Mouse (Mus musculus) G1E (cell line): ENCODE results near the gene Ttc28. TPM values are rescaled to one million over a fixed set of nuclear protein-coding genes. Genes with fewer than 3 reads are reported as not detected.

Experiments
- ATAC-seq: 2 replicates; pipeline ENCODE4 v1.8.0; 2016; ENCODE audit warnings: mild to moderate bottlenecking; ENCODE audit not compliant: insufficient number of reproducible peaks, poor library complexity, low FRiP score, severe bottlenecking; ENCODE audit errors: extremely low read depth
- DNase-seq: peaks from one replicate; pipeline ENCODE4 v3.0.0; 2012; ENCODE audit warnings: low spot score
- H3K27me3 ChIP-seq: 2 replicates; pipeline ENCODE4 v1.6.1; 2012; ENCODE audit warnings: mild to moderate bottlenecking, low read length, inconsistent platforms; ENCODE audit not compliant: insufficient read depth
- H3K36me3 ChIP-seq: replicated peaks from 2 replicates; pipeline ENCODE3; 2012; ENCODE audit warnings: mild to moderate bottlenecking, inconsistent platforms
- H3K4me1 ChIP-seq: 2 replicates; pipeline ENCODE4 v1.6.1; 2012; ENCODE audit warnings: low read depth, low read length, inconsistent platforms, mixed read lengths; ENCODE audit not compliant: insufficient read depth
- H3K4me3 ChIP-seq: 2 replicates; pipeline ENCODE4 v1.5.1; 2012; ENCODE audit warnings: low read depth, mild to moderate bottlenecking, inconsistent platforms, low read length, moderate library complexity, mixed read lengths
- H3K9me3 ChIP-seq: replicated peaks from 2 replicates; pipeline ENCODE4 v1.6.1; 2012; ENCODE audit warnings: inconsistent platforms
- CTCF ChIP-seq: IDR thresholded peaks from 2 replicates; pipeline ENCODE4 v1.5.1; 2012; ENCODE audit warnings: low read depth, low read length, inconsistent platforms, mixed read lengths
- GATA1 ChIP-seq: IDR thresholded peaks from 2 replicates; pipeline ENCODE4 v1.6.1; 2012; ENCODE audit warnings: borderline replicate concordance, low read length, inconsistent platforms, mixed read lengths
- GATA2 ChIP-seq: IDR thresholded peaks from 2 replicates; pipeline ENCODE4 v1.6.1; 2012; ENCODE audit warnings: low read depth, low read length, inconsistent platforms, borderline replicate concordance
- POLR2AphosphoS5 ChIP-seq: IDR thresholded peaks from 2 replicates; pipeline ENCODE4 v1.6.1; 2012; ENCODE audit warnings: low read depth, low read length, inconsistent platforms; ENCODE audit not compliant: insufficient replicate concordance
- TAL1 ChIP-seq: conservative IDR thresholded peaks from 2 replicates; pipeline ENCODE4 v1.6.1; 2012; ENCODE audit warnings: low read depth, low read length, inconsistent platforms, mixed read lengths
- polyA plus RNA-seq: library from polyadenylated mRNA; stranded (reverse); fragments of >175 nt; gene quantifications from 2 replicates; pipeline ENCODE4 v1.2.3, GENCODE M21; 2012
- total RNA-seq, 2 experiments: library from RNA; stranded (forward) in 1 of 2; stranded (reverse) in 1 of 2; fragments of 200-1000 nt in 1 of 2; fragments of >200 nt in 1 of 2; fragmentation: Nextera tagmentation in 1 of 2; gene quantifications; 2 replicates each; pipeline ENCODE4 v1.2.3; 2014 to 2017

Gene Ttc28
- total and polyA plus RNA-seq, 3 experiments, result 0.28 to 2.0 (median 0.55) TPM

GRCm38 (mm10) chr5:111007900-111008299 lies 128.3 kb downstream of the Ttc28 start:
- Histone ChIP-seq H3K4me3 (no peak overlapping the region), H3K36me3 (no peaks in the 10 kb centered on the region), H3K9me3 (no peaks in the 10 kb centered on the region; the same call in 1 of the 2 replicates), H3K4me1 (no peaks in the 10 kb centered on the region), H3K27me3 (no peaks in the 10 kb centered on the region)
- DNase-seq, result no peak
- TF ChIP-seq POLR2AphosphoS5, result no peak
- TF ChIP-seq GATA1, result no peak
- TF ChIP-seq CTCF, result no peak
- no peak for TF ChIP-seq TAL1
- TF ChIP-seq GATA2, result no peak
- ATAC-seq, result no peak

DNA sequence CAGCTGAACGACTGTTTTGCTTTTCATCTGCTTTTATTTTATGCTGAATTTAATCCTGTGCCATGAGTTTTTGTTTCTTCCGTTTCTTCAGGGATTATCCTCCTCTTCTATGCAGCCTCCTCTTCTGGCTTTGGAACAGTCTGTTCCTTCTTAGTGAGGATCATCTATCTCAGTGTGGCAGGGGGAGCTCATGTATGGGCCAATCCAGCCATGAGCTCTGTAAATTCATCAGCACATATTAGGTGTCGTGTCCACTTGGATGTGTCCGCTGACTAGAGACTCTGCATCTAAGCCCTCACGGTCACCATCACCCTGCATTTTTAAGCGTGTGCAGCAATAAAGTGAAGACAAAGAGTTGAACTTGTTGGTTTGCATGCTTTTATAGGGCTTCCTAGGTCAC lies 128.8 kb downstream of the Ttc28 start:
- H3K9me3 ChIP-seq, result no peaks in the 10 kb centered on the region; the same call in 1 of the 2 replicates
- H3K4me3 ChIP-seq, result no peak overlapping the region
- TF ChIP-seq CTCF, result no peak
- TF ChIP-seq GATA2, result no peak
- TF ChIP-seq POLR2AphosphoS5, result no peak
- TF ChIP-seq GATA1, result no peak
- no peak for TF ChIP-seq TAL1
- DNase-seq (no peak), ATAC-seq (no peak)
- no peaks in the 10 kb centered on the region for H3K4me1 ChIP-seq
- no peaks in the 10 kb centered on the region for H3K27me3 ChIP-seq
- H3K36me3 ChIP-seq, result no peaks in the 10 kb centered on the region

GRCm38 (mm10) chr5:111011271-111011670 lies 131.7 kb downstream of the Ttc28 start:
- H3K4me3 ChIP-seq, result no peak overlapping the region
- DNase-seq (no peak), ATAC-seq (no peak)
- no peaks in the 10 kb centered on the region for H3K36me3 ChIP-seq
- no peaks in the 10 kb centered on the region for H3K27me3 ChIP-seq
- no peaks in the 10 kb centered on the region for H3K4me1 ChIP-seq
- H3K9me3 ChIP-seq, result peaks cover 9% of the 10 kb centered on the region
- no peak for TF ChIP-seq POLR2AphosphoS5
- TF ChIP-seq GATA2, result no peak
- TF ChIP-seq GATA1, result no peak
- no peak for TF ChIP-seq CTCF
- no peak for TF ChIP-seq TAL1

DNA sequence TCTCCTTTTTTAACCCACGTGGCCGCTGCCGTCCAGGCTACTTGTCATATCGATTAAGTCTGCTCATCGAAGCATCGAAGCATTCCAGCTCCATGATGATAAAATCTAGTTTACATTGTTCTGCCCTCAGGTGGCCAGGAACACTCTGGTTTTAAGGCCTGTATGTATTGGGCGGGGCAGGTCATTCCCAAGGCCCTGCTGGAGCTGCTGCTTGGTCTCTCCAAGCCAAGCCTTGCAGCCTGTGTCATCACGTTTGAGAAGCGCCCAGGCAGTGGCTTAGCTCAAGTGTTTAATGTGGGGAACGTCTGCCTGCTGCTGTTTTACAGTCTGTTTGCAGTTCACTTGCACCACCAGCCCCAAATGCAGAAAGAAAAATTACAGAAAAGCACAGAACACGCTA lies 132.5 kb downstream of the Ttc28 start:
- no peak for DNase-seq
- Histone ChIP-seq H3K36me3 (no peaks in the 10 kb centered on the region), H3K4me3 (no peak overlapping the region), H3K9me3 (peaks cover 9% of the 10 kb centered on the region), H3K4me1 (no peaks in the 10 kb centered on the region), H3K27me3 (no peaks in the 10 kb centered on the region)
- no peak for ATAC-seq
- no peak for TF ChIP-seq CTCF

GRCm38 (mm10) chr5:111012587-111012986 lies 133.0 kb downstream of the Ttc28 start:
- H3K4me1 ChIP-seq, result no peaks in the 10 kb centered on the region
- peaks cover 9% of the 10 kb centered on the region for H3K9me3 ChIP-seq
- no peak overlapping the region for H3K4me3 ChIP-seq
- no peaks in the 10 kb centered on the region; the same call in 1 of the 2 replicates for H3K27me3 ChIP-seq
- DNase-seq (no peak), ATAC-seq (no peak)
- TF ChIP-seq GATA1 (no peak), GATA2 (no peak), TAL1 (no peak), CTCF (no peak), POLR2AphosphoS5 (no peak)
- H3K36me3 ChIP-seq, result no peaks in the 10 kb centered on the region

GRCm38 (mm10) chr5:111014960-111015359 lies 135.4 kb downstream of the Ttc28 start:
- H3K4me3 ChIP-seq, result no peak overlapping the region
- peaks cover 9% of the 10 kb centered on the region for H3K9me3 ChIP-seq
- TF ChIP-seq POLR2AphosphoS5 (no peak), GATA1 (no peak)
- H3K36me3 ChIP-seq, result no peaks in the 10 kb centered on the region
- ATAC-seq (no peak), DNase-seq (no peak)
- H3K4me1 ChIP-seq, result no peaks in the 10 kb centered on the region
- H3K27me3 ChIP-seq, result no peaks in the 10 kb centered on the region; the same call in 1 of the 2 replicates

DNA sequence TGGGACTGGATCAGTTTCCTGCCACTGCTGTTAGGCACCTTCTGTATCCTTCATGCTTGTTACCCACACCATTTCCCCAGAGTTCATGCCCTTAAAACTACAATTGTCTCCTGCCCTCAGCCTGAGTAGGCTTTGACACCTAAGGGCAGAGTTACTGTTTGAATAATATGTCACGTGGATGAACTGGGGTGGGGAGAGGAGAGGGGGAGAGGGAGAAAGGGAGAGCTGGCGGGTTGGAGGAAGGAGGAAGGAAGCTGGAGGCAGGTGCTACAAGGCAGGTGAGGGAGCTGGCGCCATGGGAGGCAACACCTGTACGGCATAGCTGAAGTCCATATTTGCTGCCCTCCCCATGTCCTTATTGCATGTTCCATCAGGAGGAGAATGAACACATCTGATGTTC lies 137.7 kb downstream of the Ttc28 start:
- no peak for TF ChIP-seq CTCF
- TF ChIP-seq GATA1, result no peak
- TF ChIP-seq GATA2, result no peak
- TF ChIP-seq POLR2AphosphoS5, result no peak
- no peak for TF ChIP-seq TAL1
- Histone ChIP-seq H3K36me3 (no peaks in the 10 kb centered on the region), H3K4me1 (no peaks in the 10 kb centered on the region), H3K27me3 (no peaks in the 10 kb centered on the region; the same call in 1 of the 2 replicates), H3K9me3 (peaks cover 9% of the 10 kb centered on the region), H3K4me3 (no peak overlapping the region)
- ATAC-seq, result no peak
- no peak for DNase-seq
